Mouse (Mus musculus) gonadal fat pad, adult 2 months (tissue): ENCODE data around the gene Gm10840. TPM values are rescaled to one million over a fixed set of nuclear protein-coding genes. Genes with fewer than 3 reads are reported as not detected.
"Not testable (repeated sequence)": the region's sequence is repeated elsewhere in the genome, so short reads cannot be mapped to it uniquely, and the experiment has no call there.

ENCODE experiments used
- DNase-seq: peaks from one replicate; pipeline ENCODE4 v3.0.0-alpha.2; 2012; ENCODE audit warnings: low read depth
- polyA plus RNA-seq: library from polyadenylated mRNA; depleted of rRNA; stranded (reverse); fragments of >200 nt; gene quantifications from 2 replicates; pipeline ENCODE4 v1.2.3, GENCODE M21; 2012; rRNA removed

The Gm10840 gene
- polyA plus RNA-seq, 1 experiment = 2.0 TPM

GRCm38 (mm10) chr11:106198277-106198676 lies 37.6 kb downstream of the Gm10840 start:
- no peak for DNase-seq

- not testable (repeated sequence) for DNase-seq
Observed at GRCm38 (mm10) chr11:106199997-106200396, 39.3 kb downstream of the Gm10840 start.

- DNase-seq = no peak
Observed at GRCm38 (mm10) chr11:106200756-106201155, 40.1 kb downstream of the Gm10840 start.

- no peak for DNase-seq
Observed at GRCm38 (mm10) chr11:106201337-106202122, 40.9 kb downstream of the Gm10840 start.

GRCm38 (mm10) chr11:106202123-106202465 lies 41.4 kb downstream of the Gm10840 start, which contains the start of gene Strada:
TSS of gene Strada (minus strand) at chr11:106202168.
- no peak for DNase-seq

Other genes starting within 250 kb of the Gm10840 start
- 579 and 676 TPM in 2 replicates for gene Cyb561, start 207.5 kb upstream of the Gm10840 start, polyA plus RNA-seq
- 267 and 456 TPM in 2 replicates for gene Ace, start 192.9 kb upstream of the Gm10840 start, polyA plus RNA-seq
- 0.19 and 0.23 TPM in 2 replicates for gene Ace3, start 166.2 kb upstream of the Gm10840 start, polyA plus RNA-seq
- 0.05 and 0.11 TPM in 2 replicates for gene Kcnh6, start 152.7 kb upstream of the Gm10840 start, polyA plus RNA-seq
- 39.8 and 48.9 TPM in 2 replicates for gene Dcaf7, start 124.0 kb upstream of the Gm10840 start, polyA plus RNA-seq
- 11.1 and 11.5 TPM in 2 replicates for gene Taco1, start 94.8 kb upstream of the Gm10840 start, polyA plus RNA-seq
- gene Map3k3, start 76.2 kb upstream of the Gm10840 start, polyA plus RNA-seq = 40.4 and 48.1 TPM in 2 replicates
- gene Limd2, start within 50 bp of the Gm10840 start, polyA plus RNA-seq = 32.5 and 36.3 TPM in 2 replicates
- 35.8 and 38.6 TPM in 2 replicates for gene Strada, start 41.3 kb downstream of the Gm10840 start, polyA plus RNA-seq
- gene Ccdc47, start 55.5 kb downstream of the Gm10840 start, polyA plus RNA-seq = 17.7 and 19.2 TPM in 2 replicates
- gene Ddx42, start 56.1 kb downstream of the Gm10840 start, polyA plus RNA-seq = 14.3 and 16.8 TPM in 2 replicates
- gene Ftsj3, start 95.2 kb downstream of the Gm10840 start, polyA plus RNA-seq = 24.3 and 30.3 TPM in 2 replicates
- 64.0 and 70.2 TPM in 2 replicates for gene Psmc5, start 95.3 kb downstream of the Gm10840 start, polyA plus RNA-seq
- 115 and 116 TPM in 2 replicates for gene Smarcd2, start 112.1 kb downstream of the Gm10840 start, polyA plus RNA-seq
- 0.45 and 0.61 TPM in 2 replicates for gene Tcam1, start 115.8 kb downstream of the Gm10840 start, polyA plus RNA-seq
- gene Gh, start 141.0 kb downstream of the Gm10840 start, polyA plus RNA-seq = not detected in 2 replicates
- 3.2 and 3.8 TPM in 2 replicates for gene Cd79b, start 153.9 kb downstream of the Gm10840 start, polyA plus RNA-seq
- 0.36 and 0.60 TPM in 2 replicates for gene Scn4a, start 192.4 kb downstream of the Gm10840 start, polyA plus RNA-seq
- 5.3 and 11.3 TPM in 2 replicates for gene Prr29, start 204.6 kb downstream of the Gm10840 start, polyA plus RNA-seq
- gene Icam2, start 227.2 kb downstream of the Gm10840 start, polyA plus RNA-seq = 27.4 and 41.4 TPM in 2 replicates